Mouse (Mus musculus) embryonic fibroblast, embryonic 13.5 days (primary cell): ENCODE results near the gene Myo1e. TPM values are rescaled to one million over a fixed set of nuclear protein-coding genes. Genes with fewer than 3 reads are reported as not detected.

Source experiments
- H3K27ac ChIP-seq: 2 replicates; pipeline ENCODE4 v1.5.1; 2012; ENCODE audit warnings: low read length, control low read depth, inconsistent platforms; ENCODE audit not compliant: insufficient read depth
- H3K4me1 ChIP-seq: 2 replicates; pipeline ENCODE4 v1.6.1; 2011; ENCODE audit warnings: low read length; ENCODE audit not compliant: control insufficient read depth, insufficient read depth
- H3K4me3 ChIP-seq: 2 replicates; pipeline ENCODE4 v1.5.1; 2011; ENCODE audit warnings: mild to moderate bottlenecking, control low read depth, low read length; ENCODE audit not compliant: insufficient read depth
- CTCF ChIP-seq: IDR thresholded peaks from 2 replicates; pipeline ENCODE4 v1.5.1; 2011; ENCODE audit warnings: mild to moderate bottlenecking, control low read depth, low read length, moderate library complexity, borderline replicate concordance; ENCODE audit not compliant: insufficient read depth
- POLR2A ChIP-seq: IDR thresholded peaks from 2 replicates; pipeline ENCODE4 v1.6.1; 2011; ENCODE audit warnings: low read depth, mild to moderate bottlenecking, control low read depth, low read length, moderate library complexity
- polyA plus RNA-seq: library from polyadenylated mRNA; stranded (reverse); fragments of >200 nt; gene quantifications from 2 replicates; pipeline ENCODE4 v1.2.4, GENCODE M21; 2011; ENCODE audit warnings: low read depth; ENCODE audit not compliant: missing spikeins, insufficient read length

Gene Myo1e
- polyA plus RNA-seq, 1 experiment = 43.6 TPM

DNA sequence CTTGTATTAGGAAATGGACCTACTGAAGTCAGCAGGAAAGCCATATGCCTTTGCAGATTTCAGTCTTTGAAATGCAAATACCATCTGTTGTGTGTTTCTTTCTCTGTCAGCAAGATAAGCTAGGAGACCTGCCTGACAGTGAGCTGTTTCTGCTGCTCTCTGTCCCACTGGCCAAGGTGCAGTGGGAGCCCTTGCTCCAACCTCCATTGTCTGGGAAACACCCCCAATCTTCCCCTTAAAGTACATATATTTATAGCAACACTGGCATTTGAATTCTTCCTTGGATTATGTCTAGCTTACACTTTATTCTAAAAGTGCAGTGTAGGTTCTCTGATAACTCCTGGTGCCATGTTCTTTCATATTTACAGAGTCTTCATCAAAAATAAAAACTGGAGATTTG, 131.7 kb downstream of the Myo1e start:
- H3K4me3 ChIP-seq = no peak overlapping the region
- no peaks in the 10 kb centered on the region for H3K4me1 ChIP-seq
- no peak for TF ChIP-seq CTCF
- TF ChIP-seq POLR2A = no peak
- H3K27ac ChIP-seq = no peak overlapping the region

GRCm38 (mm10) chr9:70349274-70349673, 142.1 kb downstream of the Myo1e start:
- TF ChIP-seq CTCF (no peak), POLR2A (no peak)
- no peak overlapping the region for H3K4me3 ChIP-seq
- H3K4me1 ChIP-seq = no peaks in the 10 kb centered on the region; the same call in 1 of the 2 replicates
- H3K27ac ChIP-seq = peak overlapping the region; percentile 28; the same call in 1 of the 2 replicates

DNA sequence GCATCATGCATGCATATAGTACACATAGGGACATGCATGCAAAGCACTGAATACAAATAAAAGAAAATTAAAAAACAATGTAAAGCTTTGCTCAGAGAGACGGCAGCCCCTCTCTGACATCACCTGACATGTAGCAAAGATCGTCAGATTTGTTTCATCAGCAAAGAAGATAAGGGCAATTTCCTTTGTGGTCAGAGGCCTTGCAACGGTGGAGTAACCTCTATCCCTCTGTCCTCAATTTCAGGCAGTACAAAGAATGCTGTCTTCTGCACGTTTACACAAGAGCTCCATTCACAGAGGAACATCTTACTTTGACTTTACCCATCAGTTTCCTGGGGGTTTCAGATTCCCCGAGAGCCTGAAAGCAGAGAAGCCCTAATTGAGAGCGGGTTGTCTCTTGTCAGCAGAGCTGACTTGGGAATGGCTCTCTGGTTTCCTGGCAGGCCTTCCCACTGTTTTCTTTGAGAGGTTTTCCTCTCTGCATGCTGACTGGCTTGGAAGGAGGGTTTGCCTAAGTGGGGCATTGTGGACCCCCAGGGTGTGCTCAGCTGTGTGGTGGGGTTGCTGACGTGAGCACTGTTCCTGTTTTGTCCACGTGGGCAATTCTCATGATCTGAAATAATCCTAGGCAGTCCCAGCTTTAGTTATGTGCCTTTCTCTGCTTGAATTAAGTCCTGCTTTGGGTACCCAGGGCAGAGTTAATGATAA, 144.6 kb downstream of the Myo1e start:
- no peak overlapping the region for H3K27ac ChIP-seq
- no peak overlapping the region for H3K4me3 ChIP-seq
- no peaks in the 10 kb centered on the region; the same call in 1 of the 2 replicates for H3K4me1 ChIP-seq
- no peak for TF ChIP-seq POLR2A
- no peak for TF ChIP-seq CTCF

DNA sequence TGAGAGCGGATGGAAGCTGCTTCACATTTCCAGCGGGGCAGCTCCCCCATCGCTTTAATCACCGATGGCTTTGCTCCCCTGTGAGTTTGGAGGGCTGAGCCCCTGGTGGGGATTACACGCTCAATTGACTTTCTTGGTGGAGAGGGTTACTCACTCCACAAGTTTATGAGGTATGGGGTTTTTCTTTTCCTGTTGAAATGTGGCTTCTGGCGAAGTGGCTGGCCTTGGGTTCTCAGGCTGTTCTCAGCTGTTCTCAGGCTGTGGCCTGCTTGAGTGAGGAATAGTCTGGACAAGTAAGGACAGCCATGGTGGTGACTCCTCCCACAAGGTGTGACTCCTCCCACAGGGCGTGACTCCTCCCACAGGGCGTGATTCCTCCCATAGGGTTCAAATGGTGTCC, 149.1 kb downstream of the Myo1e start:
- Histone ChIP-seq H3K4me3 (no peak overlapping the region), H3K4me1 (no peaks in the 10 kb centered on the region), H3K27ac (no peak overlapping the region)
- TF ChIP-seq CTCF (no peak), POLR2A (no peak)

- no peak overlapping the region for H3K4me3 ChIP-seq
- H3K4me1 ChIP-seq = no peaks in the 10 kb centered on the region
- no peak for TF ChIP-seq POLR2A
- H3K27ac ChIP-seq = no peak overlapping the region
Observed at GRCm38 (mm10) chr9:70359402-70360131, 152.4 kb downstream of the Myo1e start.

DNA sequence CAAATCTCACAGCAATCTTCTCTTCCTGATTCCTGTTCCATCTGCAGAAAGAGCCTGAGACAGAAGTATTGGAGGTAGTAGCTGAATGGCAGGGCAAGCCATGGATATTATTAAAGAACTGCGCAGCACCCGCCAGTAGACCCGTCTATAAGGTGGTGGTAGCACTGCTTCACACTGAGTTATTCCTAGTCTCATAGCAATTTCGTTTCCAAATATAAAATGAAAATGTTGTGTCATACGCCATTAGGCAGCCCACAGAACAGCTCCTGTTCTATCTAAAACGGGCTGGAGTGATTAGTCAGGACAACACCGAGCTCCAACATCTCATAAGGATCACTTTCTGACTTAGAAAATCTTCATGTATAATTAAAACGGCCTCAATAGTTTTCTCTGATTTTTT, 157.6 kb downstream of the Myo1e start:
- Histone ChIP-seq H3K4me1 (no peaks in the 10 kb centered on the region), H3K27ac (no peak overlapping the region), H3K4me3 (no peak overlapping the region)
- TF ChIP-seq CTCF = no peak
- TF ChIP-seq POLR2A = no peak

- no peak for TF ChIP-seq POLR2A
- TF ChIP-seq CTCF = no peak
- H3K27ac ChIP-seq = no peak overlapping the region
- H3K4me3 ChIP-seq = no peak overlapping the region
- no peaks in the 10 kb centered on the region for H3K4me1 ChIP-seq
Observed at GRCm38 (mm10) chr9:70365915-70366314, 158.8 kb downstream of the Myo1e start.

DNA sequence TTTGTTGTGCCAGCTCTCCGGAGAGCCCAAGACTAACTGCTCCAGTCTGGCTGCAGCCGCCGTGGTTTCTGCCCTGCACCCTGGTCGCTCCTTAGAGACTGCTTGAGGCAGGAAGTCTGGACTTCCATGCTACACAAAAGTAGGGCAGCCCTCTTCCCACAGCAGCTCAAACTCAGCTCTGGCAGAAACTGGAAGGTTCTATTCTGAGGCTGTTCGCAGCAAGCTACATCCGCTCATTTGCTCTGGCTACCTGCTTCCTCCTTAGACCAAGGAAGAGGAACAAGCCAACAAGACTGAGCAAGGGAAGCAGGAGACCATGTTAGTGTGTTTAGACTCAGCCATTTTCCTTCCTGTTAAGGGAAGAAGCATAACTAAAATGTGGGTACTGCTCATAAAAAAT, 159.7 kb downstream of the Myo1e start:
- TF ChIP-seq CTCF (no peak), POLR2A (no peak)
- no peaks in the 10 kb centered on the region for H3K4me1 ChIP-seq
- H3K27ac ChIP-seq = no peak overlapping the region
- no peak overlapping the region for H3K4me3 ChIP-seq

- no peaks in the 10 kb centered on the region for H3K4me1 ChIP-seq
- H3K27ac ChIP-seq = no peak overlapping the region
- no peak overlapping the region for H3K4me3 ChIP-seq
- no peak for TF ChIP-seq POLR2A
- TF ChIP-seq CTCF = no peak
Observed at GRCm38 (mm10) chr9:70371638-70372037, 164.5 kb downstream of the Myo1e start.

GRCm38 (mm10) chr9:70379502-70380467, 172.6 kb downstream of the Myo1e start:
- Histone ChIP-seq H3K27ac (no peak overlapping the region), H3K4me1 (no peaks in the 10 kb centered on the region), H3K4me3 (no peak overlapping the region)
- no peak for TF ChIP-seq POLR2A
- no peak for TF ChIP-seq CTCF

GRCm38 (mm10) chr9:70382091-70382490, 174.9 kb downstream of the Myo1e start:
- H3K4me3 ChIP-seq = no peak overlapping the region
- H3K27ac ChIP-seq = no peak overlapping the region
- no peaks in the 10 kb centered on the region for H3K4me1 ChIP-seq
- TF ChIP-seq CTCF = no peak
- TF ChIP-seq POLR2A = no peak
